Mouse (Mus musculus) B cell, adult (primary cell): ENCODE results near the gene Psme2b. TPM values are rescaled to one million over a fixed set of nuclear protein-coding genes. Genes with fewer than 3 reads are reported as not detected.

Experiments used
- total RNA-seq: library from RNA; stranded (reverse); gene quantifications from 4 replicates; pipeline ENCODE4 v1.2.4, GENCODE M21; 2023; ENCODE audit not compliant: inconsistent age

Gene Psme2b
- 44.1 to 57.9 TPM (median 54.0 TPM) in 4 replicates for total RNA-seq

GRCm38 (mm10) chr11:48946090-48946489 lies at the start of gene Psme2b:
Psme2b (minus strand) TSS chr11:48946190.

GRCm38 (mm10) chr11:48994018-48994417 lies 48.0 kb upstream of the Psme2b start, which contains the start of gene Tgtp1:
Tgtp1 (minus strand) TSS chr11:48994172.

GRCm38 (mm10) chr11:48991740-48992520 lies 45.9 kb upstream of the Psme2b start, which contains the start of gene Gm12185:
Gm12185 (minus strand) TSS chr11:48992226.

GRCm38 (mm10) chr11:48979251-48979650 lies 33.3 kb upstream of the Psme2b start, which contains the start of gene 9930111J21Rik1:
9930111J21Rik1 (minus strand) TSS chr11:48979398.

GRCm38 (mm10) chr11:48978240-48978939 lies 32.4 kb upstream of the Psme2b start, which contains the start of gene Olfr56:
Olfr56 (plus strand) TSS chr11:48978889.

GRCm38 (mm10) chr11:48902021-48902420 lies 44.0 kb downstream of the Psme2b start, which contains the start of gene Gm5431:
Gm5431 (minus strand) TSS chr11:48902214.

Other genes starting within 250 kb of the Psme2b start
- gene Rack1, start 145.9 kb downstream of the Psme2b start, total RNA-seq: 1,496 to 1,621 TPM (median 1,552 TPM) in 4 replicates
- 54.3 to 70.1 TPM (median 66.1 TPM) in 4 replicates for gene Trim41, start 128.8 kb downstream of the Psme2b start, total RNA-seq
- gene Trim7, start 120.0 kb downstream of the Psme2b start, total RNA-seq: 150 to 194 TPM (median 166 TPM) in 4 replicates
- gene Gm12184, start 119.5 kb downstream of the Psme2b start, total RNA-seq: 1.1 to 1.7 TPM (median 1.3 TPM) in 4 replicates
- 38.4 to 53.1 TPM (median 43.4 TPM) in 4 replicates for gene Irgm1, start 74.5 kb downstream of the Psme2b start, total RNA-seq
- 8.8 to 14.4 TPM (median 10.4 TPM) in 4 replicates for gene Gm5431, start 44.0 kb downstream of the Psme2b start, total RNA-seq
- gene Olfr56, start 32.7 kb upstream of the Psme2b start, total RNA-seq: 0.35 to 0.63 TPM (median 0.47 TPM) in 4 replicates
- gene 9930111J21Rik1, start 33.2 kb upstream of the Psme2b start, total RNA-seq: 87.0 to 97.7 TPM (median 90.3 TPM) in 4 replicates
- gene Gm12185, start 46.0 kb upstream of the Psme2b start, total RNA-seq: 1.3 to 2.0 TPM (median 1.8 TPM) in 4 replicates
- 0.30 to 1.1 TPM (median 0.63 TPM) in 3 of 4 replicates, not detected in the other for gene Tgtp1, start 48.0 kb upstream of the Psme2b start, total RNA-seq
- 102 to 129 TPM (median 125 TPM) in 4 replicates for gene 9930111J21Rik2, start 105.1 kb upstream of the Psme2b start, total RNA-seq
- gene Tgtp2, start 118.0 kb upstream of the Psme2b start, total RNA-seq: 2.7 to 6.9 TPM (median 4.7 TPM) in 4 replicates
- 34.5 to 48.6 TPM (median 39.6 TPM) in 4 replicates for gene Ifi47, start 130.4 kb upstream of the Psme2b start, total RNA-seq
- gene Olfr1396, start 168.7 kb upstream of the Psme2b start, total RNA-seq: not detected in 4 replicates
- not detected in 4 replicates for gene Olfr1395, start 196.1 kb upstream of the Psme2b start, total RNA-seq
- not detected in 4 replicates for gene Olfr1394, start 208.2 kb upstream of the Psme2b start, total RNA-seq
- not detected in 4 replicates for gene Btnl9, start 241.0 kb upstream of the Psme2b start, total RNA-seq